Mouse (Mus musculus) gastrocnemius, postnatal 25 days (tissue): Measurements from ENCODE around the gene Cdhr5. TPM values are rescaled to one million over a fixed set of nuclear protein-coding genes. Genes with fewer than 3 reads are reported as not detected.

Source experiments
- DNase-seq: peaks from one replicate; pipeline ENCODE4 v3.0.0; 2022
- microRNA-seq, 2 experiments: library from miRNA; unstranded; fragments of <30 nt; microRNA quantifications; one replicate each; pipeline ENCODE4 v1.2.0; 2021; ENCODE audit warnings: borderline replicate concordance in 2 of 2
- total RNA-seq, 2 experiments: library from RNA; stranded (reverse); gene quantifications; 1 replicate in 1 of 2; 2 replicates in 1 of 2; pipeline ENCODE4 v1.2.3; 2021

Gene Cdhr5
- total RNA-seq, 2 experiments from 2014 or later, result 0.16 to 0.28 TPM

DNA sequence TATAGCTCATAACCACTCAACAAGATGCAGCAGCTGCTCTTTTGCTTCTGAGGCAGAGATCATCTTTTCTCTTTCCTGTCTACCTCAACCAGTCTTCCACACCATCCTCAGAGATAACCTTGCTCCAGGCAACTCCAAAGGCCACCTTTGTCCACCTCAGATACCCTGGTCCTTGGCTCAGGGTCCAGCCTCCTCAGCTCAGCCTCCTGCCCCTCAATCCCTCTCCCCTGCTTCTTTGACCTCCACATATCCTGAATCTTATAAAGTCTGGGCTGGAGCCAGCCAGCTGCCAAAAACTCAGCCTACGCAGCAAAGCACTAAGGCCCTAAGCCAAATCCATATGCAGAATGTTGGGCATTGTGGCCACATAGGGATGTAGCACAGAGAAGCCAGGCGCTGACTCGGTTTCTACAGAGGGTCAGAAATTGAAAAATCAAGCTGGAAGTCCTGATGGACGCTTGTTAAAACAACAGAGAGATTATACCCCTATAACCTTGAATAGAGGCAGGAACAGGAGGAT, 53.8 kb downstream of the Cdhr5 start:
- DNase-seq, result no peak

DNA sequence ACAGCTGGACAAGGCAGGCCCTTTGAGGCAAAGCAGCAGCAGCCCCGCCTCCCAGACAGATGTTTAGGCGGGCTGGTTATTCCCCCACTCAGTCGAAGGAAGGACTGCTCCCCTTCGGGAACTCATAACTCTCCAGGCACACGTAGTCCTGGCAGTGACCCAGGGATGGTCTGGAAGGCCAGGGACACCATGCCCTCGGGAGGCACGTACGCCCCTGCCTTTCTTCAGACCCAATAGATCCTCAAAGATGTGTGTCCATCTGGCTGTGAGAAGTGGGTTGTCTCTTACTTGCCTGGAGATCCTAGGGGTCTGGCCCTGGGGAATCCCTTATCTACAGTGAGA, 54.5 kb downstream of the Cdhr5 start:
- DNase-seq, result no peak

DNA sequence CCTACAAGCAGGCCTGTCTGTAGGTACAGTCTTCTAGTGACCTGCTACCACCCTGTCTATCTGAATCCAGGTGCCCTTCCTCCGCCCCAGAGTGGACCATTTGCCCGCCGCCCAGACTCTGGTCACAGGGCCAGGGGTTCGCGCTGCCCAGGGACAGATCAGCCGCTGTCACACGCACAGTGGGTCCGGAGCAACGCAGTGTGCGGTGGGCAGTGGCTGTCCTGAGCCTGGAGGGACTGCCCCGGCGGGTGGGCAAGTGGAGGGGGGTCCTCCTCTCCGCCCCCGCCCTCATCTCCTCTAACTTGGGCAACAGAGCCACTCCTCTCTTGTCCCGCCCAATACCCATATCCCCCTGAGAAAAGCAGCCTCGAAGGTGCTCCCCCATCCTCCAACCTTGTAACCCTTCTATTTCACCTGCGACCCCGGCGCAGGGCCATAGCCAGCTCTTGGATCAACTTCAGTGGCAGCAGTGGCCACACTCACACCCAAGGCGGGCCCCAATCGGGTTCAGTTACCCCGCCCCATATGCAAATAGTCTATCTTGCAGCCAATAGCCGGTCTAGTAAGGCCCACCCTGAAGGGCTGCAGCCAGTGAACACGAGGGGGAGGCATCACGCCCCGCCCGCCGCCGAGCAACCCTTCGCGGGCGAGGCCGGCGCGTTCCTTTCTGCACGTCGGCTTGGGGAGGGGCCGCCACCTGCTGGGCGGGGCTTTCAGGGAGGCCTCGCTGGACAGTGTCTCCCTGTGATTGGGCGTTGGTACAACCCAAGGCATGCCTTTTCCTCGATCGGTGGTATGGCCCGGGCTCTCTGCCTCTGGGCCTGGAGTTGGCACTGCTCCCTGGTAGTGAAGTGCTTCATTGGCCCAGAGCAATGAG, 55.1 kb downstream of the Cdhr5 start:
- DNase-seq, result peak; percentile 96

DNA sequence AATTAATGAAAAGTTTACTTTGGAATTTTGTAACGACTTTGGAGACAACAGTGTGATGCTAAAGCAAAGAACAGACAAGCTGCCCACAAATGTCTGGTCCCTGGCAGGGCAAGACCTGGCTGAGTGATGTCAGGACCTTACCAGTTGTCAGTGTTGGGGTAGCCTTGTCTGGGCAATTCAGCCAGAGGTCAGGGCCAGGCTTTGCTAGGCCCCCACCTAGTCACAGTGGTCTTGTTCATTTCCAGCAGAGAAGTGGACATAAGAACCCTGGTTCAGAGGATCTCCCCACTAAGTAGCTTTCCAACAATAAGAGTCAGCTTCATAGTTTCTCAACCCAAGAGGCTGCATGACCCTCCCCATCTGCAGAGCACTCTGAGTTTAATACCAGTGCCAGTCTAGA, 56.2 kb downstream of the Cdhr5 start:
- no peak for DNase-seq

DNA sequence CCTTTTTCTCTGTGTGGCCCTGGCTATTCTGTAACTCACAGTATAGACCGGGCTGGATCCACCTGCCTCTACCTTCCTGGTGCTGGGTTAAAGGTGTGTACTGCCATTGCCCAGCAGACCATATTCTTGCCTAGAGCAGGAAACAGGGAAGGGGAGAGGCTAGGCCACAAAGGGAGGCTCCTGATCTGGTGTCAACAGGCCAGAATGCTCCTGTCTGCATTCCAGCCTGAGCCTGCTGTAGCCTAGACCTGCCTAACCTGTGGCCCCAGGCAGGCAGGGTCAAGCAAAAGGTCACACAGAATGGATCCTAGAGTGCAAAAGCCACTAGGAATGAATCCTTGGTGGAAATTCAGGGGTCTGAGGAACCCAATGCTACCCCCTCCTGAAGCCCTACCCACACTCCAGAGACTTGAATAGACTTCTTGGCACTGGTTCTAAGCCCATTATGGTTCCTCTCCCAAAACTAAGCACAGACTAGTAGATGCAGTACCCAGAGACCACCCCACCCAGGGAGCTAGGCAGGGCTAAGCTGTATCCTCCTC, 57.0 kb downstream of the Cdhr5 start:
- DNase-seq, result no peak

Small RNA genes lying within 50 kb of the gene (microRNA-seq; reads per million reads assigned to microRNA genes)
- 16.2 to 71.5 reads per million in 2 experiments for gene Mir210

Other genes with a start within 250 kb of the Cdhr5 start
- gene Gm17387, start 247.7 kb downstream of the Cdhr5 start, total RNA-seq, result not detected
- not detected for gene B4galnt4, start 215.7 kb downstream of the Cdhr5 start, total RNA-seq
- under 1 TPM in 1 of 2 experiments, not detected in 1; 0.29 TPM for gene Pkp3, start 198.6 kb downstream of the Cdhr5 start, total RNA-seq
- 1 to 10 TPM; 1.4 to 2.4 TPM for gene Sigirr, start 176.2 kb downstream of the Cdhr5 start, total RNA-seq
- gene Ano9, start 159.0 kb downstream of the Cdhr5 start, total RNA-seq, result not detected
- 10 to 100 TPM; 18.7 to 25.6 TPM for gene Ptdss2, start 154.4 kb downstream of the Cdhr5 start, total RNA-seq
- 10 to 100 TPM; 38.8 to 51.5 TPM for gene Rnh1, start 103.9 kb downstream of the Cdhr5 start, total RNA-seq
- gene Hras, start 82.8 kb downstream of the Cdhr5 start, total RNA-seq, result 100 to 1,000 TPM; 150 TPM
- 1 to 10 TPM; 1.4 to 2.5 TPM for gene Lrrc56, start 82.6 kb downstream of the Cdhr5 start, total RNA-seq
- not detected for gene Lmntd2, start 62.7 kb downstream of the Cdhr5 start, total RNA-seq
- gene Rassf7, start 60.9 kb downstream of the Cdhr5 start, total RNA-seq, result 1 to 10 TPM in 1 of 2 experiments, under 1 TPM in 1; 0.38 to 1.1 TPM
- gene Phrf1, start 48.0 kb downstream of the Cdhr5 start, total RNA-seq, result 10 to 100 TPM; 17.3 to 21.4 TPM
- gene Irf7, start 10.3 kb downstream of the Cdhr5 start, total RNA-seq, result 1 to 10 TPM; 1.1 to 1.2 TPM
- gene Sct, start 2.3 kb upstream of the Cdhr5 start, total RNA-seq, result under 1 TPM in 1 of 2 experiments, not detected in 1; 0.56 TPM
- under 1 TPM in 1 of 2 experiments, not detected in 1; 0.23 TPM for gene Drd4, start 15.2 kb upstream of the Cdhr5 start, total RNA-seq
- gene Deaf1, start 50.9 kb upstream of the Cdhr5 start, total RNA-seq, result 10 to 100 TPM; 11.2 to 11.7 TPM
- gene Tmem80, start 51.0 kb upstream of the Cdhr5 start, total RNA-seq, result 10 to 100 TPM; 11.0 to 11.5 TPM
- gene Eps8l2, start 62.1 kb upstream of the Cdhr5 start, total RNA-seq, result 1 to 10 TPM; 1.5 to 2.1 TPM
- 10 to 100 TPM; 78.9 to 91.3 TPM for gene Taldo1, start 115.4 kb upstream of the Cdhr5 start, total RNA-seq
- gene Gatd1, start 137.3 kb upstream of the Cdhr5 start, total RNA-seq, result 1 to 10 TPM; 5.2 to 6.7 TPM
- gene Cend1, start 152.7 kb upstream of the Cdhr5 start, total RNA-seq, result under 1 TPM; 0.38 to 0.75 TPM
- 10 to 100 TPM; 17.1 to 32.9 TPM for gene Slc25a22, start 161.1 kb upstream of the Cdhr5 start, total RNA-seq
- under 1 TPM; 0.18 to 0.75 TPM for gene Pidd1, start 167.2 kb upstream of the Cdhr5 start, total RNA-seq
- 100 to 1,000 TPM; 531 to 541 TPM for gene Rplp2, start 170.6 kb upstream of the Cdhr5 start, total RNA-seq
- gene Pnpla2, start 178.4 kb upstream of the Cdhr5 start, total RNA-seq, result 100 to 1,000 TPM; 265 to 357 TPM
- 1 to 10 TPM; 3.9 to 7.0 TPM for gene Cracr2b, start 184.3 kb upstream of the Cdhr5 start, total RNA-seq
- gene Cd151, start 190.6 kb upstream of the Cdhr5 start, total RNA-seq, result 10 to 100 TPM; 67.7 to 87.4 TPM
- gene Polr2l, start 198.3 kb upstream of the Cdhr5 start, total RNA-seq, result 10 to 100 TPM; 55.2 to 56.0 TPM
- gene Tspan4, start 198.5 kb upstream of the Cdhr5 start, total RNA-seq, result 10 to 100 TPM in 1 of 2 experiments, 1 to 10 TPM in 1; 5.6 to 16.5 TPM